Mouse (Mus musculus) left cerebral cortex, postnatal 4 days (tissue): ENCODE measurements around the gene Lin37. TPM values are rescaled to one million over a fixed set of nuclear protein-coding genes. Genes with fewer than 3 reads are reported as not detected.
A peak's percentile ranks its signal among the peaks of the same experiment; 100 is the strongest.

Source experiments
- DNase-seq: peaks from one replicate; pipeline ENCODE4 v3.0.0-alpha.2; 2022
- intact Hi-C: fragments of 180-260 bp; cut with DNase I; formaldehyde crosslinking; loops from one replicate; pipeline ENCODE4 v1.15.1; 2025
- total RNA-seq, 2 experiments: library from RNA; stranded (reverse); gene quantifications; 2 replicates each; pipeline ENCODE4 v1.2.3; 2021

Gene Lin37
- 10 to 100 TPM; 29.6 to 34.6 TPM for total RNA-seq

GRCm38 (mm10) chr7:30559443-30559954 lies at the start of gene Lin37:
TSS of gene Lin37 (minus strand) at chr7:30559838.
- peak; percentile 99 for DNase-seq
- intact Hi-C loops = no loop called here

GRCm38 (mm10) chr7:30608476-30608875 lies 48.8 kb upstream of the Lin37 start:
- no peak for DNase-seq
- intact Hi-C loops = no loop called here

- intact Hi-C loops = no loop called here
- DNase-seq = peak; percentile 77
Observed at GRCm38 (mm10) chr7:30607706-30608309, 48.2 kb upstream of the Lin37 start.

GRCm38 (mm10) chr7:30604944-30605343 lies 45.3 kb upstream of the Lin37 start:
- DNase-seq = no peak
- intact Hi-C loops = no loop called here

GRCm38 (mm10) chr7:30604424-30604823 lies 44.8 kb upstream of the Lin37 start:
- no peak for DNase-seq
- intact Hi-C loops = no loop called here

- intact Hi-C loops = no loop called here
- DNase-seq = no peak
Observed at GRCm38 (mm10) chr7:30602583-30602982, 42.9 kb upstream of the Lin37 start.

- intact Hi-C loops = no loop called here
Observed at GRCm38 (mm10) chr7:30600651-30601050, 41.0 kb upstream of the Lin37 start.

GRCm38 (mm10) chr7:30599933-30600353 lies 40.3 kb upstream of the Lin37 start:
- DNase-seq = peak; percentile 95

More at GRCm38 (mm10) chr7:30600651-30601050, 41.0 kb upstream of the Lin37 start:
- peak; percentile 22 for DNase-seq

GRCm38 (mm10) chr7:30598786-30599185 lies 39.1 kb upstream of the Lin37 start, which contains the start of gene Zbtb32:
TSS of gene Zbtb32 (minus strand) at chr7:30598909.
- DNase-seq = no peak
- intact Hi-C loops = no loop called here

More at GRCm38 (mm10) chr7:30599933-30600353, 40.3 kb upstream of the Lin37 start:
- intact Hi-C loops = no loop called here

- intact Hi-C loops = no loop called here
- no peak for DNase-seq
Observed at GRCm38 (mm10) chr7:30596811-30597210, 37.2 kb upstream of the Lin37 start.

GRCm38 (mm10) chr7:30596093-30596492 lies 36.5 kb upstream of the Lin37 start:
- intact Hi-C loops = no loop called here
- DNase-seq = no peak

GRCm38 (mm10) chr7:30594510-30595024 lies 34.9 kb upstream of the Lin37 start:
- DNase-seq = no peak
- intact Hi-C loops = no loop called here

GRCm38 (mm10) chr7:30593579-30594509 lies 34.2 kb upstream of the Lin37 start:
- intact Hi-C loops = no loop called here

GRCm38 (mm10) chr7:30592772-30593423 lies 33.3 kb upstream of the Lin37 start:
- DNase-seq = no peak
- intact Hi-C loops = no loop called here

More at GRCm38 (mm10) chr7:30593579-30594509, 34.2 kb upstream of the Lin37 start:
- peak; percentile 38 for DNase-seq

- DNase-seq = no peak
- intact Hi-C loops = no loop called here
Observed at GRCm38 (mm10) chr7:30591605-30591951, 31.9 kb upstream of the Lin37 start.

GRCm38 (mm10) chr7:30590927-30591604 lies 31.4 kb upstream of the Lin37 start:
- no peak for DNase-seq
- intact Hi-C loops = no loop called here

- DNase-seq = peak; percentile 93
- intact Hi-C loops = no loop called here
Observed at GRCm38 (mm10) chr7:30589435-30590301, 30.0 kb upstream of the Lin37 start.

GRCm38 (mm10) chr7:30588676-30589434 lies 29.2 kb upstream of the Lin37 start, which contains the start of gene Kmt2b:
TSS of gene Kmt2b (minus strand) at chr7:30588726.
- peak; percentile 98 for DNase-seq
- intact Hi-C loops = no loop called here
